Mouse (Mus musculus): ENCODE data around the gene Nhlrc1.

DNA sequence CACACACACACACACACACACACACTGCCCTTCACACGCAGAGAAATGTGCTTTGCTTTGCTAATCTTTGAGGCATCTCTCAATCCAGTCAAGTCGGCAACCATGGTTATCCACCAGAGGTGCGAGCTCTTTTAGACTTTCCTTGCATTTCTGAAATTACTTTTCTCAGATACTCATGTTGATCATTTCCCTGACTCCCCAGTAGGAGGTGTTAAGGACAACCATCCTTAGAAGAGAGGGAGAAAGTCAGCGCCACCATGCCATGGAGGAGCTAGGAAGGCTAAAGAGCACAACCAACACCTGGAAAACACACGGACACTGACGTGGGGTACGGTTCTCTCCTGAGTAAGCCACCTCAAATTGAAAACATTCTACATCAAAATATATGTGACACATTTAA is 38.1 kb downstream of the Nhlrc1 start:
- TF ChIP-seq POLR2A (IDR thresholded peaks at IDR 0.05; ENCODE audit: insufficient read depth, low read length) = no peak
- TF ChIP-seq CTCF (IDR thresholded peaks at IDR 0.05; ENCODE audit: low read depth, low read length) = no peak
- no peak for TF ChIP-seq EP300 (IDR thresholded peaks at IDR 0.05; ENCODE audit: insufficient read depth, low read depth, low read length)
